Mouse (Mus musculus) kidney, embryonic 14.5 days (tissue): ENCODE measurements at regions not wholly inside any gene's neighbourhood (a gene's known extent, or its start where the extent isn't known, plus 50 kb on each side); places are given as distances from the start of the nearest gene placed in this dataset.

Experiments
- ATAC-seq: fragments of 200-750 bp; cut with Nextera tagmentation; 2 replicates; pipeline ENCODE4 v1.8.0; 2017; ENCODE audit warnings: moderate number of reproducible peaks, mild to moderate bottlenecking, moderate TSS enrichment, moderate library complexity; ENCODE audit not compliant: low FRiP score, low TSS enrichment
- H3K27ac ChIP-seq: fragments of 300-500 bp; sonication (generic); 2 replicates; pipeline ENCODE4 v1.5.1; 2014; ENCODE audit warnings: low read depth, mild to moderate bottlenecking, low read length, moderate library complexity, mixed read lengths
- H3K27me3 ChIP-seq: fragments of 300-500 bp; sonication (generic); 2 replicates; pipeline ENCODE4 v1.6.1; 2014; ENCODE audit warnings: mild to moderate bottlenecking, low read length; ENCODE audit not compliant: control insufficient read depth, insufficient read depth
- H3K36me3 ChIP-seq: fragments of 300-500 bp; sonication (generic); 2 replicates; pipeline ENCODE4 v1.6.1; 2014; ENCODE audit warnings: low read length, mixed read lengths; ENCODE audit not compliant: control insufficient read depth, insufficient read depth
- H3K4me1 ChIP-seq: fragments of 300-500 bp; sonication (generic); 2 replicates; pipeline ENCODE4 v1.6.1; 2014; ENCODE audit warnings: low read length, mixed read lengths; ENCODE audit not compliant: control insufficient read depth, insufficient read depth
- H3K4me2 ChIP-seq: fragments of 300-500 bp; sonication (generic); replicated peaks from 2 replicates; pipeline ENCODE4 v1.6.1; 2014; ENCODE audit warnings: low read depth, mild to moderate bottlenecking, low read length
- H3K4me3 ChIP-seq: fragments of 300-500 bp; sonication (generic); 2 replicates; pipeline ENCODE4 v1.5.1; 2014; ENCODE audit warnings: mild to moderate bottlenecking, low read length
- H3K9ac ChIP-seq: fragments of 300-500 bp; sonication (generic); 2 replicates; pipeline ENCODE4 v1.6.1; 2014; ENCODE audit warnings: low read depth, mild to moderate bottlenecking, low read length, moderate library complexity
- H3K9me3 ChIP-seq: fragments of 300-500 bp; sonication (generic); 2 replicates; pipeline ENCODE4 v1.6.1; 2016; ENCODE audit warnings: low read length; ENCODE audit not compliant: control insufficient read depth
- WGBS: fragments of 180-500 bp; shearing (Covaris S2); extraction: QIAGEN DNeasy Blood & Tissue Kit; methylation state at CpG from one replicate; pipeline ENCODE4 v1.1.7; 2014; 5-methylcytosine and 5-hydroxymethylcytosine counted together

GRCm38 (mm10) chr12:91946541-91946940 is 97.6 kb upstream of the Sel1l start:
- H3K27ac ChIP-seq, result no peak overlapping the region
- no peaks in the 10 kb centered on the region for H3K9me3 ChIP-seq
- no peak overlapping the region for H3K9ac ChIP-seq
- H3K27me3 ChIP-seq, result no peaks in the 10 kb centered on the region
- H3K36me3 ChIP-seq, result no peaks in the 10 kb centered on the region
- H3K4me2 ChIP-seq, result no peak overlapping the region
- 82% methylated on average over 3 of the region's 3 CpGs for WGBS
- ATAC-seq, result no peak
- H3K4me3 ChIP-seq, result no peak overlapping the region
- H3K4me1 ChIP-seq, result no peaks in the 10 kb centered on the region

DNA sequence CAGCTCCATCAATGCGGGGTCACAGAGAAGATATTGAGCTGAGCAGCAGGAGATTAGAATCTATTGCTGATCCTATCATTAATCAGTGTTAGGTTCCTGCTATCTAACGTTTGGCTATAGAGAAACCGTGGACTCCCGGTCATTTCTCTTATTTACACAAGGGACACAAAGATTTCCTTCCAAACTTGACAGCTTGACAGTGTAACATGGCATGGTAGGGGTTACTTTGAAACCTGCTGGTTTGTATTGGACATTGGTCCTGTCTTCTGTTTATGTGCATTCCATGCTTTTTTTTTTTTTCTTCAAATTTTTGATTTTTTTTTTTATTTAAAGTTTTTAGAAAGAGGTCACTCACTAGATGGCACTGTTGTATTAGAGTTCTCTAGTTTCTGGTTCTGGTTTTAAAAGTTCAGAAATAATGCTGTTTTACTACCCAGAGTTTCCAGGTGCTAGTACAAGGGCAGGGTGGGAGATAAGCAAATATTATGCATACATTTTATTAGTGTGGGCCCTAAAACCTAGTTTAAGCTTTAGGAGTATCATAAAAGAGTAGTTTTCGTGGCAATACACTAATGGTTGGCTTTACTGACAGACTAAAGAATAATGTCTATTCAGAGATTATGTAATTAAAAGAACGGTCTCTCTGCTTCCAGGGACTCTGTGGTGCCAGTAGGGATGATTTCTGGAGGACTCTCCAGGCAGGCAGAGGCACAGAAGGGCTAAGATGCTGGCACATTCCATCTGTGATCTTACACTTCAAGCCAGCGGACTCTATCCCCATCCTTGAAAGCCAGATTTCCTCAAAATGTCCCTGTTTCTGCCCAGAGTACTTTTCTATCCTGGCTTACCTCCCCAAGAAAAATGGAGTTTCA is 83.8 kb upstream of the Sel1l start:
- Histone ChIP-seq H3K27me3 (no peaks in the 10 kb centered on the region), H3K36me3 (no peaks in the 10 kb centered on the region), H3K9ac (no peak overlapping the region), H3K27ac (no peak overlapping the region), H3K4me3 (no peak overlapping the region), H3K4me2 (no peak overlapping the region), H3K4me1 (no peaks in the 10 kb centered on the region), H3K9me3 (no peaks in the 10 kb centered on the region)
- no peak for ATAC-seq
- WGBS, result 40% methylated on average over 7 of the region's 7 CpGs

DNA sequence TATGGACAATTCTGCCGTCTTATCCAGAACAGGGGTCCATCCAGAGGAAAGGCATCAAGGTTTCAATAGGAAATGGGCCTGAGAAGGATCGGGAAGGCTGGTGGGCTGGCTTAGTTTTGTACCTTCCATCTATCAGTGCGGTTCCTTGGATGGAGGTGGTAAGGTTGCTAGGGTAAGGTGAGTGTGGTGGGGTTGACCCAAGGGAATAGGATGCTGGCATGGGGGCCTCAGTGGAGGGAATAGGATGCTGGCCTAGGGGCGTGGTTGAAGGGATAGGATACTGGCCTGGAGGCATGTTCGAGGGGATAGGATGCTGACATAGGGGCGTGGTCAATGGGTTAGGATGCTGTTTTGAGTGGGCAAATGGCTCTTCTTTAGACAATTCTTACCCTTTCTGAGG is 82.6 kb upstream of the Sel1l start:
- Histone ChIP-seq H3K9me3 (no peaks in the 10 kb centered on the region), H3K27ac (no peak overlapping the region), H3K4me2 (no peak overlapping the region), H3K9ac (no peak overlapping the region), H3K4me1 (no peaks in the 10 kb centered on the region), H3K36me3 (no peaks in the 10 kb centered on the region), H3K27me3 (no peaks in the 10 kb centered on the region), H3K4me3 (no peak overlapping the region)
- no peak for ATAC-seq
- WGBS, result 88% methylated on average over 6 of the region's 6 CpGs

GRCm38 (mm10) chr12:91929386-91930054 is 80.6 kb upstream of the Sel1l start:
- ATAC-seq, result no peak
- Histone ChIP-seq H3K27me3 (no peaks in the 10 kb centered on the region), H3K27ac (no peak overlapping the region), H3K9ac (no peak overlapping the region), H3K9me3 (no peaks in the 10 kb centered on the region), H3K36me3 (no peaks in the 10 kb centered on the region), H3K4me3 (no peak overlapping the region), H3K4me1 (no peaks in the 10 kb centered on the region), H3K4me2 (no peak overlapping the region)
- 66% methylated on average over 7 of the region's 7 CpGs for WGBS

GRCm38 (mm10) chr12:91927576-91927975 is 78.6 kb upstream of the Sel1l start:
- Histone ChIP-seq H3K9ac (no peak overlapping the region), H3K27ac (no peak overlapping the region), H3K9me3 (no peaks in the 10 kb centered on the region), H3K4me1 (no peaks in the 10 kb centered on the region), H3K4me3 (no peak overlapping the region), H3K4me2 (no peak overlapping the region), H3K27me3 (no peaks in the 10 kb centered on the region), H3K36me3 (no peaks in the 10 kb centered on the region)
- no peak for ATAC-seq
- WGBS, result 73% methylated on average over 6 of the region's 6 CpGs

GRCm38 (mm10) chr12:91915486-91915885 is 66.5 kb upstream of the Sel1l start:
- Histone ChIP-seq H3K36me3 (no peaks in the 10 kb centered on the region), H3K4me3 (no peak overlapping the region), H3K9me3 (no peaks in the 10 kb centered on the region), H3K9ac (no peak overlapping the region), H3K27me3 (no peaks in the 10 kb centered on the region), H3K4me1 (no peaks in the 10 kb centered on the region), H3K27ac (no peak overlapping the region), H3K4me2 (no peak overlapping the region)
- no peak for ATAC-seq
- 59% methylated on average over 3 of the region's 3 CpGs for WGBS

DNA sequence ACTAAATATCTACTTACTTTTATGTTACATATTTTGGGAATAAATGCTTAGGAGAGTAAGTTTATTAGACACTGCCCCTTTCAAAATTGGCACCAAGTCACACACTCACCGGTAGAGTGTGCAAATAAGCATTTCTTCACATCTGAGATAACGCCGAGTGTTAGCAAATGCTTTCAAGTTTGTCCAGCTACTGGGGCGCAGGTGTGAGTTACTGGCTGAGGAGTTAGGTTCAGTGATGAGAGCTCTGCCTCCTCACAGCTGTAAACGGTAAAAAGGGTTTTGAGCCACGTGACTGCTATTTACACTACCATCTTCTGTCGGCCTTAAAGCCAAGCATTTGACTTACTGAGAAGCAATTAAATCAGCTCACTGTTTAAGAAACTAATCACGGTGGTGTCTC is 61.6 kb upstream of the Sel1l start:
- Histone ChIP-seq H3K27ac (no peak overlapping the region), H3K4me1 (no peaks in the 10 kb centered on the region), H3K4me2 (no peak overlapping the region), H3K9me3 (peaks cover 4% of the 10 kb centered on the region; the same call in 1 of the 2 replicates), H3K27me3 (no peaks in the 10 kb centered on the region), H3K9ac (no peak overlapping the region), H3K4me3 (no peak overlapping the region), H3K36me3 (no peaks in the 10 kb centered on the region)
- 32% methylated on average over 8 of the region's 8 CpGs for WGBS
- ATAC-seq, result no peak
